Mouse (Mus musculus) adrenal gland, adult 2 months (tissue): Measurements from ENCODE around the gene Slc16a14. TPM values are rescaled to one million over a fixed set of nuclear protein-coding genes. Genes with fewer than 3 reads are reported as not detected.

Experiments
- DNase-seq: peaks from one replicate; pipeline ENCODE4 v3.0.0; 2021
- polyA plus RNA-seq: library from polyadenylated mRNA; depleted of rRNA; stranded (reverse); fragments of >200 nt; gene quantifications from 2 replicates; pipeline ENCODE4 v1.2.3, GENCODE M21; 2012; rRNA removed
- total RNA-seq, 2 experiments: library from RNA; stranded (reverse); gene quantifications; 2 replicates each; pipeline ENCODE4 v1.2.3; 2021

Gene Slc16a14
- total and polyA plus RNA-seq, 3 experiments: 0.37 to 18.7 (median 0.81) TPM

DNA sequence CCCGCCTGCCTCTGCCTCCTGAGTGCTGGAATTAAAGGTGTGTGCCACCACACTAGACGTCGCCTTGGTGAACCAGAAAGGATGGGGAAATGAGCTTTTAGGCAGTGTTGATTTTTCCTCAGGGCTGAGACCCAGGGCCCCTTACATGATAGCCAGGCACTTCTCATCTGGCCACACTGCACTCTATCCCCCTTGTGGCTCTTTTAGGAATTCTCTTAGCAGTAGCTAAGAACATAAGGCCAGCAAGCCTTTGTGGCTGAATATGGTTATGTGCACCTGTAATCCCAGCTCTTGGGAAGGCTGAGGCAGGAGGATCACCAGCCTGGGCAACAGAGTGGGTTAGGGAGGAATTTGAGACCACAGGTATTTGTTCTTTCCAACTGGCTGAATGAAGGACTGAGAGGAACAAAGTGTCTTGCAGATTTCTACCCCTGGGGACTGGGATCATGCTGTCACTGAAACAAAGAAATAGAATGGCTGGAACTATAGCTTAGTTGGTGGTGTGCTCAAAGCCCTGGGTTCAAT lies 68.2 kb downstream of the Slc16a14 start:
- DNase-seq: no peak

DNA sequence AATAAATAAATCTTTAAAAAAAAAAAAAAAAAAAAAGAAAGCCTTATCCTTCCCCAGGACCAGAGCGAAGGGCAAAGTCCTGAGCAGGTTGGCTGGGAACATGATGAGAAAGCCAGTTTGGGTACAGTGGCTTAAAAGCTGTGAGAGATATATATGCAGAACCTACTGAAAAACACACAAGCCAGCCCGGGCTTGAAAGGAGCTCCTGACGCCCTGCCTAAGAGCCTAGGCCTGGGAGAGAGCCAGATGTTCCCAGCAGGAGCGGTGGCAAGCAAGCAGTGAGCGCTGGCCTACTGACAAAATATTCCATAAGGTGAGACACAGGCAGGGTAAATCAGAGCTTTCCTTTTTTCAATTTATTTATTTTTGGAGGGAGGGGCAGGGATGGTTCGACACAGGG lies 68.7 kb downstream of the Slc16a14 start:
- DNase-seq: no peak

DNA sequence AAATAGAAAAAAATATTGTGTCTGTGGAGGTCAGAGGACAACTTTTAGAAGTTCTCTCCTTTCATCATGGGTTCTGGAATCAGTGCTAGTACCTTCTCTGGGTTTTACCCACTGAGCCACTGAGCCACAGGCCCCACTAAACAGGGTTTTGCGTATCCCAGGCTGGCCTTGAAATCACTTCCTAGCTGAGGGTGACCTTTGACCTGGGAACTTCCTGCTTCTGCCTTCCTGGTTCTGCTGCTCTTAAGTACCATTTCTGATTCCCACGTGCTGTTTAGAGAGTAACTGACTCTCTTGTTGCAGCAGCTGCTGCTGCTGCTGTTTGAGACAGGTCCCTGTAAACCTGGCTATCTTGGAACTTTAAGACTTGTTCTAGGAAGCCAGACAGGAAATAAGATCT lies 70.3 kb downstream of the Slc16a14 start:
- no peak for DNase-seq

DNA sequence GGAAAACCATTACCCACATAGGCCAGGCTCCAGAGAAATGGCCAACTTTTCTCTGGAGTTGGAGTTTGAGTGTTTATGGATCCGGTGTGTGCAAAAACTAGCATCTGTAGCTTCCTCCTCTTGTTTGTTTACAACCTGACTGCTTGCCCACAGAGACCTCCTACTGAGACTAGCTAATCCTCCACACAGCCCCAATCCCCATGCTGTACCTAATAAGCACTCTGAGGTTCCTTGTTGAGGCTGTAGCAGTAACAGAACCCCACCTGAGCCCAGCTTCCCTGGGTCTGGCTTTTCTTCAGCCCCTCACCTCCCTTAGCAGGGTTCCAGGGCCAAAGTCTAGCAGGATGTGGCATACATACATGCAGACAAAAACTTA lies 73.7 kb downstream of the Slc16a14 start:
- no peak for DNase-seq

DNA sequence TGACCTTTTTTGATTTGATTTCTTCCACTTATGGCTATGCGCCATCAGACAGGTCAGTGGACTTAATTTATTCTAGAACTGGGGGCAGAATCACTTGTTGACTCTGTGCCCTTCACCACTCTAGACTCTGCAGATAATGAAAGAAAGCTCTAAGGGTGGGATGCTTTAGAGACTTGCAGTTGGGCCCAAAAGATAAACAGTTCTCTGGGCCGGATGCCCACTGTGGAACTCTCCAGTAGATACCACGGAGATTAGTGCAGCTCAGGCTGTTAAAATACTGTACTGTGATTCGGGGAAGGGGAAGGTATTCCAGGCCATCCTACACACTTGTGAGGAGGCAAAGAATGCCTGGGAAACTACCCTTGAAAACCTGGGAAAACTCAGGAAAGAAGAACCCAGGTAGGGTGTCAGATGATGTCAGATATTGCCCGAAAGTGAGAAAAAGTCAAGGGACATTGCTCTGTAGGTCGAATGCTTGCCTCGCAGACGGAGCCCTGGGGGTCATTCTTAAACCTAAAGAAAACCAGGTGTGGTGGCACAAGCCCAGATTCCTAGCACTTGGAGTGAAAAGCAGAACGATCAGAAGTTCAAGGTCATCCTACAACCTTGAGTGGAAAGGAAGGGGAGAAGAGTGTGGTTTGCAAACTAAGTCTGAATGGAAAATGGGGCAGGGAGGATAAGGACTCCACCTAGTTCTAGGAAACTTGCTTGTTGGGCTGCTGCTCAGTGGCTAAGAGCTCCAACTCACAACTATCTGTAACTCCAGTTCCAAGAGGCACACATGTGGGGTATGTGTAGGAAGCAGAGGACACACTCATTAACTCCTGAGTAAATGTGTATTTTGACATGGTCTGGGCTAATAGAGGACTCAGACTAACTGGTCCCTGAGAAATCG lies 74.3 kb downstream of the Slc16a14 start:
- no peak for DNase-seq

DNA sequence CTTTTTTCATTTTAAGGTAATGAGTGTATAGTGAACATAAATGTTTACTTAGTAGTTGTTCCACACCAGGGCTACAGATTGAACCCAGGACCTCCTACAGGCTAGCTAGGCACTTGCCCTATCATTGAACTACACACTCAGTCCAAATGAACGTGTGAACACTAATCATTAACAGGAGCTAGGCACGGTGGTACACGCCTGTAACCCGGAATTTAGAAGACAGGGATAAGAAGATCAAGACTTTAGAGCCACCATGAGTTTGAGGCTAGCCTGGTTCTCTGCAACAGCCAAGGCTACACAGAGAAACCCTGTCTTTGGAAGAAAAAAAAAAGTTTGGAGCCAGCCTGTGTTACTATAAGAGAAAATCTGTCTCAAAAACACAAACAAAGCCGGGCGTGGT lies 75.3 kb downstream of the Slc16a14 start:
- DNase-seq: no peak

Other genes starting within 250 kb of the Slc16a14 start
- gene Dner, start 238.9 kb downstream of the Slc16a14 start, total RNA-seq: 1 to 10 TPM; 3.4 to 4.2 TPM
- gene Dner, start 238.9 kb downstream of the Slc16a14 start, polyA plus RNA-seq: 9.0 and 12.1 TPM in 2 replicates
- gene Fbxo36, start 95.3 kb downstream of the Slc16a14 start, total RNA-seq: 10 to 100 TPM; 13.9 to 16.7 TPM
- 7.6 and 8.9 TPM in 2 replicates for gene Fbxo36, start 95.3 kb downstream of the Slc16a14 start, polyA plus RNA-seq
- gene Trip12, start 94.6 kb downstream of the Slc16a14 start, total RNA-seq: 100 to 1,000 TPM; 193 to 259 TPM
- 5.1 and 5.2 TPM in 2 replicates for gene Trip12, start 94.6 kb downstream of the Slc16a14 start, polyA plus RNA-seq
- not detected for gene Gm10553, start 165.0 kb upstream of the Slc16a14 start, total RNA-seq
- not detected in 2 replicates for gene Gm10553, start 165.0 kb upstream of the Slc16a14 start, polyA plus RNA-seq
- under 1 TPM in 1 of 2 experiments, not detected in 1; 0.43 TPM for gene A530032D15Rik, start 174.7 kb upstream of the Slc16a14 start, total RNA-seq
- not detected in 2 replicates for gene A530032D15Rik, start 174.7 kb upstream of the Slc16a14 start, polyA plus RNA-seq